Mouse (Mus musculus) right cerebral cortex, postnatal 10 days (tissue): ENCODE results near the gene Mybpc2.

Source experiments
- DNase-seq, 2 experiments: peaks; one replicate each; pipeline ENCODE4 v3.0.0; 2021; ENCODE audit warnings: low spot score in 2 of 2

Mybpc2 gene

GRCm38 (mm10) chr7:44546274-44546673, 21.8 kb upstream of the Mybpc2 start:
- no peak for DNase-seq

GRCm38 (mm10) chr7:44543071-44543470, 18.6 kb upstream of the Mybpc2 start:
- no peak for DNase-seq

GRCm38 (mm10) chr7:44542555-44542954, 18.1 kb upstream of the Mybpc2 start:
- no peak for DNase-seq

- DNase-seq, result no peak
Observed at GRCm38 (mm10) chr7:44538756-44539624, 14.5 kb upstream of the Mybpc2 start.

- no peak for DNase-seq
Observed at GRCm38 (mm10) chr7:44537496-44537895, 13.0 kb upstream of the Mybpc2 start.

- peak in 1 of 2 experiments; percentile 20 for DNase-seq
Observed at GRCm38 (mm10) chr7:44537009-44537408, 12.6 kb upstream of the Mybpc2 start.

GRCm38 (mm10) chr7:44536590-44536968, 12.1 kb upstream of the Mybpc2 start:
- peak in 1 of 2 experiments; percentile 50 for DNase-seq

- peak in 1 of 2 experiments; percentile 15 for DNase-seq
Observed at GRCm38 (mm10) chr7:44535657-44536589, 11.5 kb upstream of the Mybpc2 start.

GRCm38 (mm10) chr7:44534656-44535441, 10.4 kb upstream of the Mybpc2 start:
- peak in 1 of 2 experiments; percentile 18 for DNase-seq

GRCm38 (mm10) chr7:44534242-44534641, 9.8 kb upstream of the Mybpc2 start:
- DNase-seq, result no peak

GRCm38 (mm10) chr7:44533746-44534045, 9.2 kb upstream of the Mybpc2 start:
- no peak for DNase-seq

- no peak for DNase-seq
Observed at GRCm38 (mm10) chr7:44532918-44533745, 8.7 kb upstream of the Mybpc2 start.

- no peak for DNase-seq
Observed at GRCm38 (mm10) chr7:44531946-44532732, 7.7 kb upstream of the Mybpc2 start, which contains the start of gene Spib. Spib (minus strand) TSS chr7:44532071.

- DNase-seq, result no peak
Observed at GRCm38 (mm10) chr7:44531207-44531606, 6.8 kb upstream of the Mybpc2 start.

- no peak for DNase-seq
Observed at GRCm38 (mm10) chr7:44530507-44530906, 6.1 kb upstream of the Mybpc2 start.

- no peak for DNase-seq
Observed at GRCm38 (mm10) chr7:44529518-44529917, 5.1 kb upstream of the Mybpc2 start.

- peak; percentile 75 to 81 for DNase-seq
Observed at GRCm38 (mm10) chr7:44527483-44528398, 3.3 kb upstream of the Mybpc2 start.

- DNase-seq, result no peak
Observed at GRCm38 (mm10) chr7:44526414-44527154, 2.1 kb upstream of the Mybpc2 start.
